Mouse (Mus musculus): Measurements from ENCODE around the gene Kcnd3. TPM values are rescaled to one million over a fixed set of nuclear protein-coding genes. Genes with fewer than 3 reads are reported as not detected.

The Kcnd3 gene
- polyA plus RNA-seq, 2 experiments: 0.01 to 0.08 TPM

GRCm38 (mm10) chr3:105578320-105578719 lies 126.2 kb downstream of the Kcnd3 start:
- Histone ChIP-seq H3K27me3 (ENCODE audit: control insufficient read depth, insufficient read depth, low read length) (no peaks in the 10 kb centered on the region), H3K9me3 (ENCODE audit: control insufficient read depth, low read length) (no peaks in the 10 kb centered on the region), H3K4me3 (ENCODE audit: insufficient read depth in 1 of 2, low read depth in 2 of 2, low read length in 2 of 2) (no peak overlapping the region), H3K9ac (replicated peaks) (no peak overlapping the region), H3K27ac (no peak overlapping the region), H3K4me2 (ENCODE audit: low read depth) (no peak overlapping the region), H3K36me3 (replicated peaks; ENCODE audit: control insufficient read depth, insufficient read depth, low read depth) (no peaks in the 10 kb centered on the region), H3K4me1 (replicated peaks; ENCODE audit: control insufficient read depth in 2 of 2, insufficient read depth in 2 of 2, low read length in 1 of 2) (no peaks in the 10 kb centered on the region)
- no peak for DNase-seq (ENCODE audit: low read depth in 3 of 3, low spot score in 3 of 3)
- TF ChIP-seq EP300 (IDR thresholded peaks at IDR 0.05; ENCODE audit: low read depth): no peak
- TF ChIP-seq CTCF (IDR thresholded peaks at IDR 0.05; ENCODE audit: low read depth): no peak
- ATAC-seq (ENCODE audit: insufficient read depth): no peak
- WGBS (ENCODE audit: insufficient replicate concordance): 52% methylated on average over 3 of the region's 3 CpGs

- TF ChIP-seq CTCF (IDR thresholded peaks at IDR 0.05; ENCODE audit: low read depth): no peak
- TF ChIP-seq EP300 (IDR thresholded peaks at IDR 0.05; ENCODE audit: low read depth): no peak
Measured at GRCm38 (mm10) chr3:105581119-105581518, 129.0 kb downstream of the Kcnd3 start.

GRCm38 (mm10) chr3:105585734-105586159 lies 133.6 kb downstream of the Kcnd3 start:
- H3K36me3 ChIP-seq (replicated peaks; ENCODE audit: control insufficient read depth, insufficient read depth, low read depth): no peaks in the 10 kb centered on the region
- H3K9ac ChIP-seq (replicated peaks): no peak overlapping the region
- no peak overlapping the region for H3K27ac ChIP-seq
- H3K4me1 ChIP-seq (replicated peaks; ENCODE audit: control insufficient read depth in 2 of 2, insufficient read depth in 2 of 2, low read length in 1 of 2): no peaks in the 10 kb centered on the region
- ATAC-seq (ENCODE audit: insufficient read depth): no peak
- 19% methylated on average over 4 of the region's 4 CpGs for WGBS (ENCODE audit: insufficient replicate concordance)
- H3K9me3 ChIP-seq (ENCODE audit: control insufficient read depth, low read length): no peaks in the 10 kb centered on the region
- no peak overlapping the region for H3K4me3 ChIP-seq (ENCODE audit: insufficient read depth in 1 of 2, low read depth in 2 of 2, low read length in 2 of 2)
- no peak overlapping the region for H3K4me2 ChIP-seq (ENCODE audit: low read depth)
- H3K27me3 ChIP-seq (ENCODE audit: control insufficient read depth, insufficient read depth, low read length): no peaks in the 10 kb centered on the region
- no peak for DNase-seq (ENCODE audit: low read depth in 3 of 3, low spot score in 3 of 3)
- TF ChIP-seq EP300 (IDR thresholded peaks at IDR 0.05; ENCODE audit: low read depth) (no peak), CTCF (IDR thresholded peaks at IDR 0.05; ENCODE audit: low read depth) (no peak)

More at GRCm38 (mm10) chr3:105581119-105581518, 129.0 kb downstream of the Kcnd3 start:
- H3K9ac ChIP-seq (replicated peaks): no peak overlapping the region
- no peak overlapping the region for H3K4me2 ChIP-seq (ENCODE audit: low read depth)
- no peaks in the 10 kb centered on the region for H3K27me3 ChIP-seq (ENCODE audit: control insufficient read depth, insufficient read depth, low read length)
- 39% methylated on average over 6 of the region's 6 CpGs for WGBS (ENCODE audit: insufficient replicate concordance)
- H3K4me1 ChIP-seq (replicated peaks; ENCODE audit: control insufficient read depth in 2 of 2, insufficient read depth in 2 of 2, low read length in 1 of 2): no peaks in the 10 kb centered on the region
- H3K9me3 ChIP-seq (ENCODE audit: control insufficient read depth, low read length): no peaks in the 10 kb centered on the region
- ATAC-seq (ENCODE audit: insufficient read depth) (no peak), DNase-seq (ENCODE audit: low read depth in 3 of 3, low spot score in 3 of 3) (no peak)
- no peaks in the 10 kb centered on the region for H3K36me3 ChIP-seq (replicated peaks; ENCODE audit: control insufficient read depth, insufficient read depth, low read depth)
- H3K27ac ChIP-seq: no peak overlapping the region
- H3K4me3 ChIP-seq (ENCODE audit: insufficient read depth in 1 of 2, low read depth in 2 of 2, low read length in 2 of 2): no peak overlapping the region

GRCm38 (mm10) chr3:105590056-105590672 lies 138.0 kb downstream of the Kcnd3 start:
- H3K4me2 ChIP-seq (ENCODE audit: low read depth): no peak overlapping the region
- no peak for DNase-seq (ENCODE audit: low read depth in 3 of 3, low spot score in 3 of 3)
- no peaks in the 10 kb centered on the region for H3K36me3 ChIP-seq (replicated peaks; ENCODE audit: control insufficient read depth, insufficient read depth, low read depth)
- H3K9ac ChIP-seq (replicated peaks): no peak overlapping the region
- H3K4me3 ChIP-seq (ENCODE audit: insufficient read depth in 1 of 2, low read depth in 2 of 2, low read length in 2 of 2): no peak overlapping the region
- H3K4me1 ChIP-seq (replicated peaks; ENCODE audit: control insufficient read depth in 2 of 2, insufficient read depth in 2 of 2, low read length in 1 of 2): no peaks in the 10 kb centered on the region
- no peak overlapping the region for H3K27ac ChIP-seq
- no peak for ATAC-seq (ENCODE audit: insufficient read depth)
- H3K9me3 ChIP-seq (ENCODE audit: control insufficient read depth, low read length): no peaks in the 10 kb centered on the region
- TF ChIP-seq CTCF (IDR thresholded peaks at IDR 0.05; ENCODE audit: low read depth): no peak
- TF ChIP-seq EP300 (IDR thresholded peaks at IDR 0.05; ENCODE audit: low read depth): no peak
- 69% methylated on average over 15 of the region's 15 CpGs for WGBS (ENCODE audit: insufficient replicate concordance)
- no peaks in the 10 kb centered on the region for H3K27me3 ChIP-seq (ENCODE audit: control insufficient read depth, insufficient read depth, low read length)

GRCm38 (mm10) chr3:105591766-105592165 lies 139.6 kb downstream of the Kcnd3 start:
- DNase-seq (ENCODE audit: low read depth in 3 of 3, low spot score in 3 of 3) (no peak), ATAC-seq (ENCODE audit: insufficient read depth) (no peak)
- Histone ChIP-seq H3K4me2 (ENCODE audit: low read depth) (no peak overlapping the region), H3K27me3 (ENCODE audit: control insufficient read depth, insufficient read depth, low read length) (no peaks in the 10 kb centered on the region), H3K9ac (replicated peaks) (no peak overlapping the region), H3K4me3 (ENCODE audit: insufficient read depth in 1 of 2, low read depth in 2 of 2, low read length in 2 of 2) (no peak overlapping the region), H3K27ac (no peak overlapping the region), H3K9me3 (ENCODE audit: control insufficient read depth, low read length) (no peaks in the 10 kb centered on the region), H3K36me3 (replicated peaks; ENCODE audit: control insufficient read depth, insufficient read depth, low read depth) (no peaks in the 10 kb centered on the region), H3K4me1 (replicated peaks; ENCODE audit: control insufficient read depth in 2 of 2, insufficient read depth in 2 of 2, low read length in 1 of 2) (no peaks in the 10 kb centered on the region)
- no peak for TF ChIP-seq EP300 (IDR thresholded peaks at IDR 0.05; ENCODE audit: low read depth)
- no peak for TF ChIP-seq CTCF (IDR thresholded peaks at IDR 0.05; ENCODE audit: low read depth)
- WGBS (ENCODE audit: insufficient replicate concordance): 65% methylated on average over 1 of the region's 1 CpGs
